Mouse (Mus musculus) forebrain, embryonic 14.5 days (tissue): ENCODE results near the gene Ptprn2. TPM values are rescaled to one million over a fixed set of nuclear protein-coding genes. Genes with fewer than 3 reads are reported as not detected.

Source experiments
- ATAC-seq: fragments of 200-750 bp; cut with Nextera tagmentation; 2 replicates; pipeline ENCODE4 v1.8.0; 2017; ENCODE audit warnings: mild to moderate bottlenecking, moderate library complexity
- DNase-seq: peaks from one replicate; pipeline ENCODE4 v3.0.0-alpha.2; 2015; ENCODE audit warnings: low spot score
- H3K27ac ChIP-seq: fragments of 300-500 bp; sonication (generic); 2 replicates; pipeline ENCODE4 v1.5.1; 2014; ENCODE audit warnings: low read depth, mild to moderate bottlenecking, control low read depth, low read length, moderate library complexity
- H3K27me3 ChIP-seq: fragments of 300-500 bp; sonication (generic); replicated peaks from 2 replicates; pipeline ENCODE4 v1.6.1; 2014; ENCODE audit warnings: low read length, control low read depth, mixed read lengths; ENCODE audit not compliant: control insufficient read depth, insufficient read depth
- H3K36me3 ChIP-seq: fragments of 300-500 bp; sonication (generic); 2 replicates; pipeline ENCODE4 v1.6.1; 2014; ENCODE audit warnings: low read length, control low read depth; ENCODE audit not compliant: control insufficient read depth, insufficient read depth
- H3K4me1 ChIP-seq: fragments of 300-500 bp; sonication (generic); 2 replicates; pipeline ENCODE4 v1.6.1; 2014; ENCODE audit warnings: antibody characterized with exemption, low read length, control low read depth; ENCODE audit not compliant: control insufficient read depth, insufficient read depth
- H3K4me2 ChIP-seq: fragments of 300-500 bp; sonication (generic); 2 replicates; pipeline ENCODE4 v1.6.1; 2014; ENCODE audit warnings: mild to moderate bottlenecking, control low read depth, low read length
- H3K4me3 ChIP-seq: fragments of 300-500 bp; sonication (generic); 2 replicates; pipeline ENCODE4 v1.5.1; 2014; ENCODE audit warnings: low read depth, low read length, control low read depth
- H3K9ac ChIP-seq: fragments of 300-500 bp; sonication (generic); 2 replicates; pipeline ENCODE4 v1.6.1; 2014; ENCODE audit warnings: mild to moderate bottlenecking, low read length, control low read depth, moderate library complexity
- H3K9me3 ChIP-seq: fragments of 300-500 bp; sonication (generic); replicated peaks from 2 replicates; pipeline ENCODE4 v1.6.1; 2016; ENCODE audit warnings: low read length, control low read depth, mixed read lengths; ENCODE audit not compliant: control insufficient read depth
- WGBS: fragments of 180-500 bp; shearing (Covaris S2); extraction: QIAGEN DNeasy Blood & Tissue Kit; methylation state at CpG from one replicate; pipeline ENCODE4 v1.1.7; 2014; 5-methylcytosine and 5-hydroxymethylcytosine counted together
- polyA plus RNA-seq: library from polyadenylated mRNA; unstranded; fragments of >200 nt; fragmentation: Nextera tagmentation; extraction: Ambion mirVana; gene quantifications from 2 replicates; pipeline ENCODE4 v1.2.1, GENCODE M21; 2014

Ptprn2 gene
- polyA plus RNA-seq, 1 experiment from 2014 or later: 4.1 TPM

DNA sequence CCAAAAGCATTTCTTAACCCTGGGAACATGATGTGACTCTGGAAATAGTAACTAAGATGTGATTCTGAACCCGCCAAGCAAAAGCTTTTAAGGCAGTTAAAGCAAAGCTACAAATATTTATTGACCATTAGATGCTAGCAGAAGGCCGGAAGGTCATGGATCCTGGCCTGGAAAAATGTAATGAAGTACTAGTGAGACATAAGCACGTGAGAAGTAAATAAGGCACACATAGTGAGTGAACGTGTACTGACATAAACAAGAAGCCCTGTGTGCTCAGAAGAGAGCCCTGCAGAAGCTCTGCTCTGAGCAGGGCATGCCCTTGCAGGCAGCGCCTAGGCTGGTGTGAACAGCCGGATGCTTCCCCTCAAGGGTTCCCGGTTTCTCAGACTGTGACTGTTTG lies 557.2 kb downstream of the Ptprn2 start:
- DNase-seq (no peak), ATAC-seq (no peak)
- no peaks in the 10 kb centered on the region for H3K36me3 ChIP-seq
- H3K4me3 ChIP-seq: no peak overlapping the region
- no peaks in the 10 kb centered on the region for H3K9me3 ChIP-seq
- no peak overlapping the region for H3K4me2 ChIP-seq
- H3K9ac ChIP-seq: no peak overlapping the region
- H3K4me1 ChIP-seq: peaks cover 12% of the 10 kb centered on the region
- WGBS: 81% methylated on average over 7 of the region's 7 CpGs
- H3K27me3 ChIP-seq: no peaks in the 10 kb centered on the region
- no peak overlapping the region for H3K27ac ChIP-seq

DNA sequence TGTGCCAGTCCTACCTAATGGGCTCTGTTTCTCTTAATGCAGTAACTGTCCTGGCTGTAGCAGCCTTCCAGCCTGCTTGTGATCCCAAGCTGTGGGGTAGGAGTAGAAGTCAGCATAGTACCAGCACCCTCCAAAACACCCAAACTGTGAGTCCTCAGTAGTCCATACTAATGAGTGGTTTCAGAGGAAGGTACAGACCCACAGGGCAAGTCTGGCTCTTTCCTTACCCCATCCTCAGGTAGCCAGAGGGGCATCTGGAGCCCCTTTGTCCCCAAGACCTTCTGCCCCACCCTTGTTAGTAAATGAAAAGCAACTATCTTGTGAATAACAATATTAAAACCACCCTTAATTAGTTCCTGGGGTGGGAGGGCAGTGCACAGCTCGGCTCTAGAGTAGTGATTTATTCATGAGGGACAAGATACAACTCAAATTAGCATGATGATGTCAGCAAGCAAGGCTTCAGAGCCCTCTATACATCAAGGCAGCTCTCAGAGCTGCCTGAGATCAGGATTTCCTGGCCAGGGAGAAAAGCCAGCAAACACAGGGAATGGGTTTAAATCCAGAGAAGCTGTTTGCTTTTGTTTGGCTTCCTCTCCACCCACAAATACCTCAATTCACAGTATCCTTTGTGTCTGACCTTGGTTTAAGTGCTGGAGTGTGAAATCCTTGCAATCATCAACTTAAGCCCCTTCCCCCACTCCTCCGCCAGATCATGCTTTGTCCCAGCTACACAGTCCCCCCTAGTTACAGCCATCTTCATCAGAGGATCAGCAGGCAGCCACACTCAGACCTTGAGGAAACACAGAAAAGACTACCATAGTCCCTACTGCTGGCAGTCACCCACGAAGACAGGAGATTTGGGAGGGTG lies 562.1 kb downstream of the Ptprn2 start:
- 6% methylated on average over 3 of the region's 3 CpGs for WGBS
- Histone ChIP-seq H3K27me3 (0 out of 2 replicates have a peak, but pooled peaks cover 6% of the 10 kb centered on the region), H3K9me3 (no peaks in the 10 kb centered on the region), H3K27ac (peak overlapping the region; percentile 76), H3K4me2 (no peak overlapping the region), H3K4me3 (no peak overlapping the region), H3K36me3 (no peaks in the 10 kb centered on the region), H3K4me1 (peaks cover 18% of the 10 kb centered on the region), H3K9ac (peak overlapping the region; percentile 7; the same call in 1 of the 2 replicates)
- ATAC-seq (peak; percentile 59), DNase-seq (peak; percentile 41)

DNA sequence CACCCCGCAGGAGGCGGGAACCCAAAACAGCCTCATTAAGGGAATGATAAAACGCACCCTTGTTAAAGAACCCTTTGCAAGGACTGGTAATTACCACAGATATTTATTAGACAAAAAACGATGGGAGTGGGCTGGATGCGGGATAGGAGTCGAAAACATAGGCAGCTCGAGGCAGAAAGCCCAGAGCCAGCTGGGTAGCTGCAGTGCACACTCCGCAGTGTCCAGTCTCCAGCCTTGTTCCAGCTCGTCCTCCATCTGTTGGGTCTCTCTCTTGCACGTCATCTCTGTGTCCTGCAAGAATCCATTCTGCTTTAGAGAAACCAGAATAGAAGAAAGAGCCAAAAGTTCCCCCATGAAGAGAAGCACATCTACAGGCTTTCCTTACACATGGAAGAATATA lies 564.3 kb downstream of the Ptprn2 start:
- no peak overlapping the region for H3K9ac ChIP-seq
- 23% methylated on average over 10 of the region's 10 CpGs for WGBS
- peaks cover 33% of the 10 kb centered on the region for H3K4me1 ChIP-seq
- no peaks in the 10 kb centered on the region for H3K9me3 ChIP-seq
- H3K4me2 ChIP-seq: no peak overlapping the region
- no peak for ATAC-seq
- H3K36me3 ChIP-seq: no peaks in the 10 kb centered on the region
- 0 out of 2 replicates have a peak, but pooled peaks cover 6% of the 10 kb centered on the region for H3K27me3 ChIP-seq
- peak; percentile 52 for DNase-seq
- H3K27ac ChIP-seq: no peak overlapping the region
- no peak overlapping the region for H3K4me3 ChIP-seq

DNA sequence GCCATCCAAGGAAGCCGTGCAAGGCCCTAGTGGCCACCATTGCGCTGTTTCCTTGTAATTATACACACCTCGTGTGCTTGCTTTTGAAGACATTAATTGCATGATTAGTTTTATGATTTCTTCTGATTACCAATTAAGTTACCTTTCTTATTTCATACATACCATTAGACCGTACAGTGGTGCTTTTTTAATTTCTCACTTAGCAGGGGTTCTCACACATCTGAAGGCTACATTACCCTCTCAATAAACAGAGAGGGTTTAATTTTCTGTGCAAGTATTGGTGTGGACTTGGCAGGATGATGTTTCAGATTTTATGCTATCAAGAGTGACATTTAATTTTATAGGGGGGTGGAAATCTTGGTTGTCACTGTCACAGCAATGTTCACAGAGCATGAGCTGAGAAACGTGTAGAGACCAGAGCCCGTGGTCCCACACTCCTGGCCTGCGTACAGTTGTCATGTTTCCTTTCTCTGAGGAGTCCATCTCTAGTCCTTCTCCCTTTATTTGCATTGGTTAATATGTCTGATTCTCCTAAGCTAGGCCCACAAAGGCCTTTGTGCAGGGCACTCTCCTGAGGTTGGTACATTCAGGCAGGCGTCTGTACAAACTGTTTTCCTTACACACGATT lies 567.8 kb downstream of the Ptprn2 start:
- ATAC-seq (no peak; the same call in 1 of the 2 replicates), DNase-seq (no peak)
- Histone ChIP-seq H3K4me3 (no peak overlapping the region), H3K9me3 (no peaks in the 10 kb centered on the region), H3K9ac (peak overlapping the region; percentile 49; the same call in 1 of the 2 replicates), H3K27me3 (peaks cover 27% of the 10 kb centered on the region; the same call in 1 of the 2 replicates), H3K36me3 (no peaks in the 10 kb centered on the region), H3K4me1 (peaks cover 29% of the 10 kb centered on the region), H3K4me2 (peak overlapping the region; percentile 42), H3K27ac (peak overlapping the region; percentile 90)
- 32% methylated on average over 9 of the region's 9 CpGs for WGBS

DNA sequence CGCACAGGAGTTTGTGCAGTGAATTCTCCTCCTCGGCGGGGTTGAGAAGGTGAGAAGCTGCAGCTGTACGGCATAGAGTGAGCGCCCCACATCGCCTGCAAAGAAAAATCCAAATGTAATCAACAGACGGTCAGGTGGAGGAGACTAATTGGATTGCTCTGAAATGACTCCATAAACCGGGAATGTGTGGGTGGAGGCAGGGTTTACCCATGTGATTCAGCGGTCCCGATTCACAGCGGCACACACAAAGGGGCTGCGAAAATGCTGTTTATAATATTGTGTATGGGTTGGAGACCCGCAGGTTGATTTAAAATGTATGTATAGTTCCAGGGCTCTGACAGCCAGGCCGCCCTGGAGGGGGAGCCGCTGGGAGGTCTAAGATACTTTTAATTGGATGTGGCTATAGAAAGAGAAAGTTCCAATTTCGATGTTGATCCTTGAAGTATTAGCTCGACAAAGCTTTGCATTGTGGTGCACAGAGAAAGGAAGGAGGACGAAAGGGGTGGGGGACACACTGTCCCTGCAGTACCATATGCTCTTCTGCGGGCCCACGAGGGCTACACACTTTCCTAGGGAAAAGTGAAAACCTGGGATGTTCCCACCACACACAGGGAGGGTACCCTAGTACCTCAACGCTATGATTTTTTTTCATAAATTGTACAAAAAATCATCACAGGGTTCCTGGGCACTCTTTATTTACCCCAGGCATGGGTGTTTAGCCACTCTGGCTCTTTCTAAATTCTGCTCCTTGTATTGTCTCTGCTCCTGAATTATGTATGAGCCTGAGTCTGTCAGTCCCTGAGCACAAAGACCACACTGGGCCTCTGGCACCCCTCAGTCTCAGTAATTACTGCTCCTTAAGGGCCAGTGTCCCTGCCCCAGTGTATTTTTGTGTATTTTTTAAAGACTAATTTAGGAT lies 568.6 kb downstream of the Ptprn2 start:
- Histone ChIP-seq H3K9me3 (no peaks in the 10 kb centered on the region), H3K27ac (peak overlapping the region; percentile 90), H3K27me3 (peaks cover 30% of the 10 kb centered on the region), H3K4me2 (peak overlapping the region; percentile 42), H3K4me1 (peaks cover 29% of the 10 kb centered on the region), H3K9ac (peak overlapping the region; percentile 49), H3K36me3 (no peaks in the 10 kb centered on the region), H3K4me3 (no peak overlapping the region)
- ATAC-seq (peak; percentile 91), DNase-seq (peak; percentile 88)
- 3% methylated on average over 21 of the region's 21 CpGs for WGBS

DNA sequence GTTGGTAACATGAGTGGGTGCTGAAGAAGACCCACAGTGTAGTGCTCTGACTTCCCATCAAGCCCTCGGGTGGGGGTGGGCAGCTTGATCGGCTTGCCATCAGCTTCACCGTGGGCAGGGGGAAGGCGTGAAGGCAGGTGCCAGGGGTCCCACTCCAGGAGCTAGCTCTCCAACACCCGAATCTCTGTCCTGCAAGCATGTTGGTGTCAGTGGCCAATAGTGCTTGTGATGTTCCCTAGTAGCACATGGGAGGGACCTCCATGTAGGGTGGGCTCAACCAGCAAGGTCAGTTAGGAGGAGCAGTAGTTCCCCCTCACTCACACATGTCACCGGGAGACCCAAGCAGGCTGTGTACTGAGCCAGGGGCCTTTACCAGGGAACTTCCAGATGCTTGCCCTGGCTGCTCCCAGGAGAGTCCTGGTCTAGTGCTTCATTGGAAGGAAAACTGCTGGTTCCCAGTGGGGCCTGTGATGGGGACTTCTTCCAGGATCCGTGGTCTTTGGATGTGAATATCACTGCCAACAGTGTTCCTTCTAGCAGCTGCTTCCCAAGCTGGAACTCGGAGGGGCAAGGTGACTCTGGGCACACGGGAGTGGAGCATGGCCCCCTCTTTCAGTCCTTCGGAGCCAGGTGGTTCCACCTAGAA lies 569.5 kb downstream of the Ptprn2 start:
- H3K4me3 ChIP-seq: no peak overlapping the region
- peaks cover 23% of the 10 kb centered on the region for H3K4me1 ChIP-seq
- H3K4me2 ChIP-seq: no peak overlapping the region
- 43% methylated on average over 10 of the region's 10 CpGs for WGBS
- peak overlapping the region; percentile 90; the same call in 1 of the 2 replicates for H3K27ac ChIP-seq
- ATAC-seq (peak; percentile 25), DNase-seq (peak; percentile 25)
- H3K27me3 ChIP-seq: peaks cover 34% of the 10 kb centered on the region
- no peaks in the 10 kb centered on the region for H3K36me3 ChIP-seq
- no peak overlapping the region for H3K9ac ChIP-seq
- no peaks in the 10 kb centered on the region for H3K9me3 ChIP-seq

DNA sequence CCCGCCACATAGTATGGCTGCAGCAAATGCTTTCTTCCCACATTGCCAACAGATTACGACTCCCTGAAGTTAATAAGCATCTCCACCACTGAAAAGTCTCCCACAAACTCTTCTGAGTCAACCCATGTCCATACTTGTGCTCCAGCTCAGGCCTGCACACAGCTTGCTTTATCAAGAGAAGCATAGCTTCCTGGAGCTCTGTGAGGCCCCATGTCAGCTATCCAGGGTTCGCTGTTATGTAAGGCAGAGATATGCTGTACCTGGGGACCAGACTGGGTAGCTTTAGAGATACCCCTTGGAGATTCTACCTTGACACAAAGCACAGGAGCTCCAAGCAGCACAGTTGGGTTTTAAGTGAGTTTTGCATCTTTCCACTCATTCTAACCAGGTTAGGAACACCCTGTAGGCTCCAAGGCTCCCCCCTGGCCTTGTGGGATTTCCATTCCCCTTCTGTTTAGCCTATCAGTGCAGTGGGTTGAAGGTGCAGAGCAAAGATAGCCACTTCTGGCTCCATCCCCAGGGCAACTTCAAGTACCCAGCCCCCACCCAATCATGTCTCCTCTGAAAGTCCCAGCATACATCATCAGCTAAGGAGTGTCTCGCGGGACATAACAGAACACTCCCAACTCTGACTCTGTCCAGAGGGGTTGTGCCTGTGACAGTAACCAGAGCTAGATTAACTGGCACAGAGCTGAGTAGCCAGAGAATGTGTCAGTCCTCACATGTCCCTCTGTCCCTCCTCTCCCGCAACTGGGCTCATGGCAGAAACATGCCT lies 572.9 kb downstream of the Ptprn2 start:
- Histone ChIP-seq H3K9me3 (no peaks in the 10 kb centered on the region), H3K4me3 (no peak overlapping the region), H3K4me1 (peaks cover 18% of the 10 kb centered on the region), H3K27me3 (peaks cover 35% of the 10 kb centered on the region), H3K36me3 (no peaks in the 10 kb centered on the region), H3K9ac (no peak overlapping the region), H3K4me2 (no peak overlapping the region), H3K27ac (no peak overlapping the region)
- no peak for DNase-seq
- ATAC-seq: no peak
- WGBS: 92% methylated on average over 6 of the region's 6 CpGs
